Mouse (Mus musculus): ENCODE measurements around the gene Ensa.
A peak's percentile ranks its signal among the peaks of the same experiment; 100 is the strongest.
"Not testable (repeated sequence)": the region's sequence is repeated elsewhere in the genome, so short reads cannot be mapped to it uniquely, and the experiment has no call there.

Gene Ensa

GRCm38 (mm10) chr3:95645313-95646235 lies 20.8 kb downstream of the Ensa start:
- DNase-seq, result no peak

- no peak for DNase-seq
These were observed 23.2 kb downstream of the Ensa start for GRCm38 (mm10) chr3:95648016-95648415.

GRCm38 (mm10) chr3:95650276-95651032 lies 25.7 kb downstream of the Ensa start:
- no peak for DNase-seq

- DNase-seq, result no peak
These were observed 26.2 kb downstream of the Ensa start for GRCm38 (mm10) chr3:95651033-95651373.

DNA sequence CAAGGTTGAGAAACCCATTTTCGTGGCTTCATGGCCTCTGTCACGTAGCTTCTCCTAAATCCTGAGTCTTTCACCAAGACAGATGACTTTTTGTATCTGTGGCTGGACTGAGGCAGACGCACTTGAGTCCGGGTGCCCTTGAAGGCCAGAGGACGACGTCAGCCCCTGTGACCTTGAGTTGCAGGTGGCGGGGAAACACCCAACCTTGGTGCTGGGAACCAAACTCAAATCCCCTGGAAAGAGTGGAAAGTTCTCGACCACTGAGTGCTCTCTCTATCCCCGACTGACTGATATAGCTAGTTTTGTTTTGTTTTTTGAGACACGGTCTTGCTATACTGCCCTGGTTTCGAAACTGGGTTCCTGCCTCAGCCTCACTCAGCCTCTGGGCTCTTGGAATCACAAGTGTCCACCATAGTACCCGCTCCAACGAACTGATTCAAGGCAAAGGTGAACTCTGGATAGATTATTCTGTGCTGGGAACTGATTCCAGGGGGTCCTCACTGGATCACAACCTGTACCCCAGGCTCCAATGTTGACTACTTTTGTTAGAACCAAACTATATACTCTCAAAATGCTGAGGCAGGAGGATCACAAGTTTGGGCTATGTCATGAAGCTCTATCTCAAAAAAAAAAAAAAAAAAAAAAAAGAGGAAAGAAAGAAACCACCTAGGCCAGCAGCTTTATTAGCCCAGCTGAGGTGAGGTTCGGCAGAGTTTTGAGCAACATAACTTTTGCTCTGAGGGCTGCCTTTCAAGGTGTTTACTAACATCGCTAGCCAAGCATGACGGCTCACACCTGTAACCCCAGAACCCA lies 26.8 kb downstream of the Ensa start:
- no peak for DNase-seq

- DNase-seq, result no peak
These were observed 27.5 kb downstream of the Ensa start for GRCm38 (mm10) chr3:95652204-95652811.

DNA sequence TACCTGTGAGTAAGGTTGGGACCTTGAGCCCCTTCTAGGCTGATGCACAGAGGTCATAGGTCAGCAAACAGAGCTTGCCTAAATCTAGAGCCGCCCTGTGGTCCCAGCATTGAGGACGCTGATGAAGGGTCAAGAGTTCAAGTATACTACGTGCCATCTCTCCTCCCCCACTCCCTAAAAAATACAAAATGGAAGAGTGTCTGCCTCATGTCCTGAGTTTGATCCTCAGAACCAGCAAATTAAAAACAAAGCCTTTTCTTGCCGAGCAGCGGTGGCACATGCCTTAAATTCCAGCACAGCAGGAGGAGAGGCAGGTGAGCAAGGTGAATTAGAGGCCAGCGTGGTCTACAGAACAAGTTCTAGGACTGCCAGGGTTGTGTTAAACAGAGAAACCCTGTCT lies 28.1 kb downstream of the Ensa start:
- DNase-seq, result no peak

DNA sequence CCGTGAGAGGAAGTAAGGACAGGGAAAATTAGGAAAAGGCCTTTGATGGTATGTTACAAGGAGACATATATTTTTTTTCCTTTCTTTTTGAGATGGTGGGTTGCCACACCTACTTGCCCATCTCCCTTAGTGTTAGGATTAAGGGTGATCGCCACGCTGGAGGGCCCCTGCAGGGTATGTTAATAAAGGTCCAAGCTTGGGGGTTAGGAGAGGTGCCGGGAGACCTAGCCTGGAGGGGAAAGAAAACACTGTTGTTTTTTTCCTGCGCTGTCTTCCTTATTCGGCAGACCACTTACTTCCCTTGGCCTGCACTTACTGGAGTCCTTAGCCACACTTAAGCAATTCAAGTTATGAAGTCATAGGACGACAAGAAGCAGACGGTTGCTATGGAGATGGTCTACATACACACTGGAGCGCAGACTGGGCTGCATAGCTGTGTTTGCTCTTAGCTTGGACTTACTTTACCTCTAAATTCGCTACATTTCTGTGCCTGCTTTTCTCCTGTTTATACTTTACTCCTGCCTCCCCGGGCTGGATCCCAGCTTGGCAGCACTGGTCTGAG lies 28.8 kb downstream of the Ensa start:
- no peak for DNase-seq

DNA sequence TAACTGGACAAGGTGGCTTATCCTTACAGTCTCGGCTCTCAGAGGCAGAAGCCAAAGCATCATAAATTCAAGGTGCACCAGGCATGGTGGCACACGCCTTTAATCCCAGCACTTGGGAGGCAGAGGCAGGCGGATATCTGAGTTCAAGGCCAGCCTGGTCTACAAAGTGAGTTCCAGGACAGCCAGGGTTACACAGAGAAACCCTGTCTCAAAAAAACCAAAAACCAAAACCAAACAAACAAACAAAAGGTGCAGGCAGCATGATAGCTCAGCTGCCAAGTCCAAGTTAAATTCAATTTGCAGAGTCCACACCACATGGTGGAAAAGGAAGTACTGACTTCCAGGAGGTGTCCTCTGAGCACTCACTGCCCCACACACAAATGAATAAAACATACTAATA lies 29.6 kb downstream of the Ensa start:
- DNase-seq, result not testable (repeated sequence)

DNA sequence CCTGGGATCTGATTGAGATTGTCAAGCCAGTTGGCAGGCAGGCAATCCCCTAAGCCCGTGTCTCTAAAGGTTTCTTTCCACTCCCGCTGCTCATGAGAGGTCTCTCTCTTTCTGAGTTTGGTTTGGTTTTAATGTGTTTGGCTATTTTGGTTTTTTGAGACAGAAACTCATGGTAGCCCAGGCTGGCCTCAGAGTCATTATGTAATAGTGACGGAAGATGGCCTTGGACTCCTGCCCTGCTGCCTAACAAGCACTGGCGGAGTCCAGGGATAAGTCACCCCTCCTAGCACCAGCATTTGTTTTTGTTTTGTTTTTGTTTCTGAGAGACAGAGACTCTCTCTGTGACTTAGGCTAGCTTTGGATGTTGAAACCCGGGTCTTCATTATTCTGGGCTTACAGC lies 30.6 kb downstream of the Ensa start:
- no peak for DNase-seq

GRCm38 (mm10) chr3:95657108-95657507 lies 32.3 kb downstream of the Ensa start:
- no peak for DNase-seq

- no peak for DNase-seq
These were observed 32.9 kb downstream of the Ensa start for GRCm38 (mm10) chr3:95657711-95658110.

DNA sequence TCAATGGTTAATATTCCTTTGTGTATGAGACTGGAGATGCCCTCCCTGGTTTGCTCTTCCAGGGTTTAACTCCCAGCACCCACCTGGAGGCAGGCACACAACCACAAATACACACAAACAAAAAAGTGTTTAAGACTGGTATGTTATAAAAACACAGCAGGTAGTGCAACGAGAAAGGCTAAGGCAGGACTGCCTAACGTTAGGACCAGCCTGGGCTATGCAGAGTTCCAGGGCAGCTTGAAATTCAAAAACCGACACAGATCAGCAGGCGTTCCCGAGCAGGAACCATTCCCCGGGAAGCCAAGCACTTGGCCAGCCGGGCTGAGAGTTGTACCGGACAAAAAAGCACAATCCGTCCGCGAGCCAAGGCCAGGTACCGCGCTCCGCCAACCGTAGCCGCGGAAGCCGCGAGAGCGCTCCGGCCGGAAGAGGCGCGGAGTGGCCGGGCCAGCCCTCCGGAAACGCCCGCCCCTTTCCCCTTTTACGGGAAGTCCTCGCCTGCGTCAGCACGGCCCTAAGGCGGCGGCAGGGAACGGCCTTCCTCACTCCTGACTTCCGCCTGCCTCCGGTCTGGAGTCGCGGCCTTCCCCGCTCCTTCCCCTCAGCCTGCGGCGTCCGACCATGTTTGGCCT lies 33.6 kb downstream of the Ensa start, which contains the start of gene Mcl1:
Gene Mcl1, plus strand, starts transcription at position 553 of the 632 bp plus-strand sequence.
- DNase-seq, result peak; percentile 97

DNA sequence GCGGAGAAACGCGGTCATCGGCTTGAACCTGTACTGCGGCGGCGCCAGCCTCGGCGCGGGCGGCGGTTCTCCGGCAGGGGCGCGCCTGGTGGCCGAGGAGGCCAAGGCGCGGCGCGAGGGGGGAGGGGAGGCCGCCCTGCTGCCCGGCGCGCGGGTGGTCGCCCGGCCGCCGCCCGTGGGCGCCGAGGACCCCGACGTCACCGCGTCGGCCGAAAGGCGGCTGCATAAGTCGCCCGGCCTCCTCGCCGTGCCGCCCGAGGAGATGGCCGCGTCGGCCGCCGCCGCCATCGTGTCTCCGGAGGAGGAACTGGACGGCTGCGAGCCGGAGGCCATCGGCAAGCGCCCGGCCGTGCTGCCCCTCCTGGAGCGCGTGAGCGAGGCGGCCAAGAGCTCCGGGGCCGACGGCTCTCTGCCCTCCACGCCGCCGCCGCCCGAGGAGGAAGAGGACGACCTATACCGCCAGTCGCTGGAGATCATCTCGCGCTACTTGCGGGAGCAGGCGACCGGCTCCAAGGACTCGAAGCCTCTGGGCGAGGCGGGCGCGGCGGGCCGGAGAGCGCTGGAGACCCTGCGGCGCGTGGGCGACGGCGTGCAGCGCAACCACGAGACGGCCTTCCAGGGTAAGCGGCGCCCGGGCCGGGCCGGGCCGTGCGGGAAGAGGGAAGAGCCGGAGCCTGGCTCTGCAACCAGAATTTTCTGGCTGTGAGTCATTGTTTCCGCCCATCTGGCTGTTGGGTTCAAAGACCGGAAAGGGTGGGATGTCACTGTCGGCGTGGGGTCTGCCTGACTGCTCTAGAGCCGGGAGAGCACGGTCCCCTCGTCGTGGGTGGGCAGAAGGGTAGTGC lies 34.3 kb downstream of the Ensa start:
- DNase-seq, result peak; percentile 87

DNA sequence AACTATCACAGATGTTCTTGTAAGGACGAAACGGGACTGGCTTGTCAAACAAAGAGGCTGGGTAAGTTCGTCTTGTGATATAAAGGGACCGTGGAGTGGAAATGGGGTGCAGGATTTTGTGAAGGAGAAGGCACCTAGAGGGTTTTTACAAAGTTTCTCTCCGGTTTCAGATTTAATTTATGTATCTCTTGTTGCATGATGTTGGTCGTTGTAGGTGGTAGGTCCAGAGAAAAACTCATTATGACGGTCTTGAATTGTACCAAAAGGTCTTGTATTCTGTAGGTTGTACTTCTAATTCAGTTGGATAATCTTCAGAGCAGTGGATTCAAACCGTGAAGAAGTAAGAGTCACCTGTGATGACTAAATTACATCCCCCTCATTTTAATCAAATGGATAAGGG lies 35.2 kb downstream of the Ensa start:
- DNase-seq, result no peak

DNA sequence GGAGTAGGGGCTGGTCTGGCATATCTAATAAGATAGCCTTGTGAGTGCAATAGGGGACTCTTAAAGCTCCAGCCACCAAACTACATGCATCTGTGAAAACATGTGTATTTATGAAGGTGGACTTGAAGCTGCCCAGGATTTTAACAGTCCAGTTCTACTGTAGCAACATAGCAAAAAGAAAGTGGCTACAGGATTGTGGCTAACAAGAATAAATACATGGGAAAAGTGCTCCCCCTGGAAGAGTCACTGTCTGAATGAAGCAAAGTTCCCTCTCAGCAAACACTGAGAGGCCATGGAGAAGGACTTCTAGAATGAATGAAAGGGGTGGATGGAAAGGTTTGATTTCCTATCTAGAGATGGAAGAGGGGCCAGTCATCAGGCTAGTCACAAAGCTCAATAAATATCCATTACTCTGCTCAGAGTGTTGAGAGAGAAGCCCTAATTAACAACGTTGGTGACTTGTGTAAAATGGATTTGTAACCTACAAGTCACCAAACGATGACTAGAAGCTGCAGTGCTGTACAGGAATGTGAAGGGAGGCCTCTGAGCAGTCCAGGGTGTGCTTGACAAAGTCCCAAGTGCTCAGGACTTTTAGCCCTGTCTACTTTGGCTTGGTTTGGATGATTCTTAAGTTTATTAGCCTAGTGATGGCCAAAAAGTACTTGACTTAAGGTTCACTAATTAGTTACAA lies 36.1 kb downstream of the Ensa start:
- DNase-seq, result no peak

GRCm38 (mm10) chr3:95661945-95662715 lies 37.3 kb downstream of the Ensa start:
- DNase-seq, result no peak

- DNase-seq, result no peak
These were observed 38.1 kb downstream of the Ensa start for GRCm38 (mm10) chr3:95662724-95663449.

GRCm38 (mm10) chr3:95663486-95663885 lies 38.7 kb downstream of the Ensa start:
- no peak for DNase-seq

Data from kidney, postnatal 14 days (tissue).